Mouse (Mus musculus) heart, postnatal 0 days (tissue): Measurements from ENCODE around the gene Dnase1l3.
"Not testable (repeated sequence)": the region's sequence is repeated elsewhere in the genome, so short reads cannot be mapped to it uniquely, and the experiment has no call there.

ENCODE experiments used
- CTCF ChIP-seq: IDR thresholded peaks from 2 replicates; pipeline ENCODE4 v1.5.1; 2016; ENCODE audit warnings: antibody characterized with exemption, control low read depth, low read depth
- EP300 ChIP-seq: IDR thresholded peaks from 2 replicates; pipeline ENCODE4 v1.6.1; 2016; ENCODE audit warnings: antibody characterized with exemption, low read depth

- not testable (repeated sequence) for TF ChIP-seq CTCF, EP300
Measured at GRCm38 (mm10) chr14:8006061-8006460, 11.7 kb upstream of the Dnase1l3 start.
